Mouse (Mus musculus): ENCODE results near the gene Rsl24d1. TPM values are rescaled to one million over a fixed set of nuclear protein-coding genes. Genes with fewer than 3 reads are reported as not detected.

Rsl24d1 gene
- total RNA-seq, 2 experiments from 2014 or later = 61.9 to 64.8 TPM

Other genes starting within 250 kb of the Rsl24d1 start
- gene Pygo1, start 187.8 kb upstream of the Rsl24d1 start, total RNA-seq (2021) = 10 to 100 TPM; 25.6 to 28.4 TPM
- gene Dyx1c1, start 154.6 kb upstream of the Rsl24d1 start, total RNA-seq (2021) = 1 to 10 TPM; 2.0 to 2.5 TPM
- under 1 TPM in 1 of 2 experiments, not detected in 1; 0.25 TPM for gene Gm44503, start 154.6 kb upstream of the Rsl24d1 start, total RNA-seq (2021)
- 10 to 100 TPM in 1 of 2 experiments, 1 to 10 TPM in 1; 9.9 to 11.1 TPM for gene Ccpg1os, start 128.0 kb upstream of the Rsl24d1 start, total RNA-seq (2021)
- gene Ccpg1, start 128.0 kb upstream of the Rsl24d1 start, total RNA-seq (2021) = 100 to 1,000 TPM; 134 to 158 TPM
- 10 to 100 TPM; 13.7 to 18.1 TPM for gene Pigb, start 73.0 kb upstream of the Rsl24d1 start, total RNA-seq (2021)
- gene Rab27a, start 68.6 kb upstream of the Rsl24d1 start, total RNA-seq (2021) = 10 to 100 TPM; 11.4 to 11.9 TPM
- 1 to 10 TPM; 3.9 to 4.6 TPM for gene Khdc3, start 11.6 kb upstream of the Rsl24d1 start, total RNA-seq (2021)
- gene Gm20509, start 11.0 kb upstream of the Rsl24d1 start, total RNA-seq (2021) = 1 to 10 TPM in 1 of 2 experiments, under 1 TPM in 1; 0.42 to 1.1 TPM

Measured in layer of hippocampus, postnatal 25 days (tissue).